ENCODE assay signal across 17 mouse cellular contexts in the genomic region with DNA sequence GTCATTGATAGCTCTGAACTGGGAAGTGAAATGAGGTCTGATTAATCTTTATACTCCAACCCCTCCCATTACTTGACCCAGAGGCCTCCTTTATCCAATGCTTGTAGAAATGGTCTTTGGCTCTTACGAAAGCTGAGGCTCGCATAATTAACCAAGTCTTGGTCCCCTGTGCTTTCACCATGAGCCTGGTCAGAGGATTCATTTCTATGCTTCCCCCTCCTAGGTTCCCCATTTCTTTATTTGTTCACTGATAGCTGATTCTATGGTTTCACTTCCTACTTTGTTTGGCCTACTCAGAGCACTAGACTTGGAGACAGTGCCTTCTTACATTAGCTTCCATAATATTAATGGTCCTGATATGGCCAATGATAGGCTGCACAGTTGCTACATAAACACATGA. TPM values are rescaled to one million over a fixed set of nuclear protein-coding genes. Genes with fewer than 3 reads are reported as not detected.
DNase-seq lines count a peak whose midpoint lies in the region; ATAC-seq and TF ChIP-seq lines count a peak whose summit lies in the region.
"Had no signal": no experiment of that assay in that cellular context is flagged by ENCODE, and none has a peak within 500 bp of the region (broad histone marks: within the 10 kb centered on the region; RNA-seq: fewer than 3 reads in every experiment).

No protein-coding gene starts in this region.

- H3K9me3 ChIP-seq in midbrain, embryonic 16.5 days (replicated peaks; ENCODE audit: control insufficient read depth, low read length, poor library complexity, severe bottlenecking): no peaks in the 10 kb centered on the region
- H3K9me3 ChIP-seq in midbrain, embryonic 13.5 days: no peaks in the 10 kb centered on the region
- H3K9me3 ChIP-seq: forebrain, embryonic 15.5 days; hindbrain, embryonic 15.5 days had no signal

- no peaks in the 10 kb centered on the region for H3K27me3 ChIP-seq in kidney, adult 2 months (replicated peaks; ENCODE audit: control insufficient read depth, insufficient read depth, low read length)
- no peaks in the 10 kb centered on the region for H3K27me3 ChIP-seq in midbrain, embryonic 16.5 days (ENCODE audit: control insufficient read depth, insufficient read depth, low read depth, low read length)
- H3K27me3 ChIP-seq in midbrain, embryonic 13.5 days: no peaks in the 10 kb centered on the region
- H3K27me3 ChIP-seq: forebrain, embryonic 15.5 days; hindbrain, embryonic 15.5 days had no signal

- H3K36me3 ChIP-seq in kidney, adult 2 months (ENCODE audit: control insufficient read depth, insufficient read depth, low read length): no peaks in the 10 kb centered on the region
- no peaks in the 10 kb centered on the region for H3K36me3 ChIP-seq in midbrain, embryonic 16.5 days (ENCODE audit: control insufficient read depth, insufficient read depth, low read length)
- H3K36me3 ChIP-seq in midbrain, embryonic 13.5 days: no peaks in the 10 kb centered on the region
- H3K36me3 ChIP-seq: forebrain, embryonic 15.5 days; G1E; hindbrain, embryonic 15.5 days had no signal

- no peak for ATAC-seq in midbrain, embryonic 16.5 days
- no peak for ATAC-seq in midbrain, embryonic 13.5 days
- ATAC-seq: forebrain, embryonic 15.5 days had no signal

- TF ChIP-seq POLR2A in kidney, adult 2 months (IDR thresholded peaks at IDR 0.05; ENCODE audit: low read depth, low read length): no peak

- no peaks in the 10 kb centered on the region for H3K4me1 ChIP-seq in kidney, adult 2 months (ENCODE audit: control insufficient read depth, insufficient read depth, low read length)
- no peaks in the 10 kb centered on the region for H3K4me1 ChIP-seq in midbrain, embryonic 16.5 days (ENCODE audit: control insufficient read depth, insufficient read depth, low read length)
- no peaks in the 10 kb centered on the region for H3K4me1 ChIP-seq in midbrain, embryonic 13.5 days (replicated peaks)
- H3K4me1 ChIP-seq: forebrain, embryonic 15.5 days; hindbrain, embryonic 15.5 days had no signal

- no peak overlapping the region for H3K4me2 ChIP-seq in midbrain, embryonic 16.5 days (ENCODE audit: low read length)
- H3K4me2 ChIP-seq in midbrain, embryonic 13.5 days (replicated peaks): no peak overlapping the region
- H3K4me2 ChIP-seq: forebrain, embryonic 15.5 days; hindbrain, embryonic 15.5 days had no signal

- no peak for TF ChIP-seq CTCF in kidney, adult 2 months (conservative IDR thresholded peaks at IDR 0.05; ENCODE audit: insufficient read depth, insufficient read length, low read depth, low read length)

- WGBS in kidney, adult 2 months: 90% methylated on average over 2 of the region's 2 CpGs
- WGBS in midbrain, embryonic 16.5 days: 84% methylated on average over 2 of the region's 2 CpGs
- WGBS in midbrain, embryonic 13.5 days: 92% methylated on average over 2 of the region's 2 CpGs

- no peak overlapping the region for H3K9ac ChIP-seq in midbrain, embryonic 16.5 days (ENCODE audit: low read depth, low read length)
- H3K9ac ChIP-seq in midbrain, embryonic 13.5 days (replicated peaks): no peak overlapping the region
- H3K9ac ChIP-seq: forebrain, embryonic 15.5 days; hindbrain, embryonic 15.5 days; liver, embryonic 14.5 days had no signal

- no peak overlapping the region for H3K4me3 ChIP-seq in kidney, adult 2 months (ENCODE audit: insufficient read depth, low read depth, low read length)
- H3K4me3 ChIP-seq in midbrain, embryonic 16.5 days (ENCODE audit: low read depth, low read length): no peak overlapping the region
- H3K4me3 ChIP-seq in midbrain, embryonic 13.5 days (replicated peaks): no peak overlapping the region
- H3K4me3 ChIP-seq: forebrain, embryonic 15.5 days; hindbrain, embryonic 15.5 days; myocyte had no signal

- no peak overlapping the region for H3K27ac ChIP-seq in kidney, adult 2 months (ENCODE audit: insufficient read depth, low read depth, low read length)
- H3K27ac ChIP-seq in midbrain, embryonic 16.5 days (ENCODE audit: low read length): no peak overlapping the region
- H3K27ac ChIP-seq in midbrain, embryonic 13.5 days: no peak overlapping the region
- H3K27ac ChIP-seq: forebrain, embryonic 15.5 days; hindbrain, embryonic 15.5 days; liver, embryonic 14.5 days had no signal

- DNase-seq in kidney, adult 2 months: peak; percentile 4
- DNase-seq in kidney, postnatal 10 days: no peak
- peak; percentile 47 for DNase-seq in lung, postnatal 36 days
- DNase-seq in lung, postnatal 14 days: no peak
- peak; percentile 45 to 52 for DNase-seq in monocyte, adult 2 months (ENCODE audit: low read depth in 1 of 2, low spot score in 2 of 2)
- no peak for DNase-seq in embryo, embryonic 11 days
- DNase-seq: adrenal gland, adult 2 months; cerebellum, adult 2 months; heart, postnatal 10 days; thymus, postnatal 36 days had no signal

RNA-seq across cellular contexts. Expression of a gene that starts 13.7 kb away (rescaled TPM):
- 6.7 and 8.5 TPM in 2 replicates for polyA plus RNA-seq in kidney, adult 2 months (2012; rRNA removed)
- polyA plus RNA-seq in midbrain, embryonic 16.5 days (2015; fragmentation: Nextera tagmentation; extraction: Ambion mirVana): 80.8 and 82.7 TPM in 2 replicates
- 75.2 and 79.0 TPM in 2 replicates for polyA plus RNA-seq in midbrain, embryonic 13.5 days (2015; fragmentation: Nextera tagmentation; extraction: Ambion mirVana)
- polyA plus RNA-seq: G1E had no signal

Comparison
In these comparisons a context has a peak if more than half of its experiments do, and no peak if none do; other contexts are left out.
1. DNase-seq: peak in kidney, adult 2 months (single experiment), lung, postnatal 36 days (single experiment) and monocyte, adult 2 months (2 of 2); none in kidney, postnatal 10 days (single experiment), lung, postnatal 14 days (single experiment) and embryo, embryonic 11 days (single experiment).